Mouse (Mus musculus): Measurements from ENCODE around the gene Isoc2b.
"Not testable (repeated sequence)": the region's sequence is repeated elsewhere in the genome, so short reads cannot be mapped to it uniquely, and the experiment has no call there.

Isoc2b gene

DNA sequence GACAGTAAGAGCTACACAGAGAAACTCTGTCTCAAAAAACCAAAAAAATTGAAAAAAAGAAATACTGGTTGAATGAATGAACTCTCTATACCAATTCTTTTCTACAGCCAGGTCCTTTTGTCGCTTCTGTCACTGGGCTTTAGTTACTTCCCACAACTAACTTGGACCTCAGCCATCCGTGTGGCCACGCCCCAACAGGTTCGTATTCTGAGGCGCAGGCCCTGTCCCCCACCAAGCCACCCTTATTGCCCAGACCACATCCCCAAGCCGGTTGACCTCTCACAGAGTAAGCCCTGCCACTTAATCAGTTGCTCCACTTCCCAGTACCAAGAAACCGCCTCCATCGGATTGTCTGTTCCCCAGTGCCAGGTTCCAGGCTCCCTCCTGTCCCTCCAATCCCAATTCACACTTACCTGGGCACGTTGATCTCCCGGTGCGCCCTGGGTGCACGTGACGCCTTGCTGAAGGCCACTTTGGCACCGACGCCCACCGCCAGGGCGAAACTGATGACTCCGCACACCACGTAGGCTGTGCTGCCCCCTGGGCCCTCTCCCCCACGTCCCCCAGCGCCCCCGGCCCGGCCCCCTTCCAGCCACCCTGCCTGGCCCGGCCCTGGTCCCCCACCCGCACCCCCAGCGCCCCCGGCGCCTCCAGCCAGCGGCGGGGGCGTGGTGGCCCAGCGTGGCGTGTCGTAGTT, 34.3 kb downstream of the Isoc2b start:
- no peak for DNase-seq (ENCODE audit: low spot score)

DNA sequence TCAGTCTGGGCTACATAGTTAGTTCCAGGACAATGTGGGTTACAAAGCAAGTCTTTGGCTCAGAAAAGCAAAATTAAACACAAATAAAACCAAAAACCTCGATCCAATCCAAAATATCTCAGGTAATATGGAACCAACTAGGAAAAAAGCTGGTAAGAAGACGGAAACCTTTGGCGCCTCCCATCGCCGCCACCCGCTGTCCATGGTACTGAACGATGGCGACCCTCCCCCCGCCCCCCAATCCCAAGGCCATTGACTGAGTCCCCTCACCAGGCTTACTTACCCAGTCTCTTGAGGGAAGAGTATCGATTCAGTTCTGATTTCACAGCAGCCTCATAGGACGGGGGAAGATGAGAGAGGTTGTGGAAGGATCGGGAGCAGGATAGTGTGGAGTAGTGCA, 39.6 kb downstream of the Isoc2b start:
- DNase-seq (ENCODE audit: low spot score), result no peak

DNA sequence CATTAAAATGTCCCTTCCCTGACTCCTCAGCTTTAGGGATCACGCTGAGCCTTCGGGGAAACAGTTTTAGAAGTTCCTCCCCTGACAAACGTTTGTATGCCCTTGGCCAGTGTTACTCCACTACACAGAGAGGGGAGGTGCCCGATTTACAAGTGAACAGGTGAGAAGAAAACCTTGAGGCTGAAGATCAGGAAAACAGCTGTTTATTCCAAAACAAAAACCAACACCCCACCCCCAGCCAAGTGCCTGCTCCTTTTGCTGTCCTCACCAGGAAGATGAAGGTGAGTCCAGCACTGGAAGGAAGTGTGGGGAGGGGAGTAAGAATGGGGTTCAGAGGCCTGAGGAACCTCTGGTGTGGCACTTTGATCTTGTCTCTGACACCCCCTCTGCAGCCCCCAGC, 44.7 kb downstream of the Isoc2b start:
- DNase-seq (ENCODE audit: low spot score), result no peak

DNA sequence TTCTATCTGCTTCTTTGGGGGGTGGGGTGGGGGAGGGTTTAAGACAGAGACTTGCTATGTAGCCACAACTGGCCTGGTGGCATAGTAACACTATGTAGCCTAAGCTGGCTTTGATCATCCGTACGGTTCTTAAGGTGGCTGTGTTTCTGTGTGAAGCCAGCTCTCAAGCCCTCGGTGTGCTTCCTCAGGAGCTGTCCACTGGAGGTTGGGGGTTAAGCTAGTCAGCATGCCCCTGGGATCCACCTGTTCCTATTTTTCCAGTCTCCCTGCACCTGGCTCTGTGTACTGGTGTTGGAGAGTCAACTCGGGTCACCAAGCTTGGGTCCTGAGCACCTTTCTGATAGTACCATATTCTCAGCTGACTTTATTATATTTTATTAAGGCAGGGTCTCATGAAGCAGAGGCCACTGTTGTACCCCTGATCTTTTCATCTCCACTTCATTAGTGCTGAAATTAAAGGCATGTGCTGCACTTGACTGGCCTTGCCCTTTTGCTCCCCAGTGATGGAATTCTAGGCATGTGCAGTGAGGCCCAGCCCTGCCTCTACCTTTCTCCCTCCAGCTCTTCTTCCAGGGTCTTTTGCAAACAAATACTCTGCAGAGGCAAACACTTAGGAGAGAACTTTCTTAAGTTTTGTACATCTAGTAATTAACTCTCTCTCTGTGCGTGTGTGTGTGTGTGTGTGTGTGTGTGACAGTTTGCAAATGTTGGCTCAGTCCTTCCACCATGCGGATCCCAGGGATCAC, 47.7 kb downstream of the Isoc2b start:
- no peak for DNase-seq (ENCODE audit: low spot score)

DNA sequence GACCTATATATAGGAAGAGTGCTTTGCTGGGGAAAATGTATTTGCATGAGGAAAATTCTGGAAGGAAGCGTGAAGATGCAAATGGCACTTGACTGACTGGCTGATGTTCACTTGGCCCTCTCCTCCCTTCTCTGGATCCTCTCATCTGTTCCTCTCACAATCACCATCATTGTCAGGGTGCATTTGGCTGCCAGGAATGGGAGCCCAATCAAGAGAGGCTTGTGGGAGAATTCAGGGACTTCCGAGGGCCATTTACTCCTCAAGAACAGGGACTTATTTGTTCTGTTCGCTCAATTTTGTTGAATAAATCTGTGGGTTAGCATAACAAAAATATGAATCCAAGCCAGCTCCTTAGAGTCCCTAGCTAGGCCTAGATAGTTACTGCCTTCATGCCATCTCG, 48.4 kb downstream of the Isoc2b start:
- DNase-seq (ENCODE audit: low spot score), result no peak

DNA sequence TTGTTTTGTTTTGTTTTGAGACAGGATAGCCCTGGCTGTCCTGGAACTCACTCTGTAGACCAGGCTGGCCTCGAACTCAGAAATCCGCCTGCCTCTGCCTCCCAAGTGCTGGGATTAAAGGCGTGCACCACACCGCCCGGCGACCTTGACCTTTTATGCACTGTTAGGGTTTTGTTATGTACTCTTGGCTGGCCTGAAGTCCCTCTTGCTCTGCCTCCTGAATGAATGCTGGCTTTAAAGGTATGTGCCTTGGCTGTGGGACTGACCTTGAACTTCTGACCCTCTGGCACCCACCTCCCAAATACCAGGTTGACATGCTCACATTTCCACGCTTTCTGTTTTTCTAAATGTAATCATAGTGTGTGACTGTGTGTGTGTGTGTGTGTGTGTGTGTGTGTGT, 49.1 kb downstream of the Isoc2b start:
- DNase-seq (ENCODE audit: low spot score), result not testable (repeated sequence)

DNA sequence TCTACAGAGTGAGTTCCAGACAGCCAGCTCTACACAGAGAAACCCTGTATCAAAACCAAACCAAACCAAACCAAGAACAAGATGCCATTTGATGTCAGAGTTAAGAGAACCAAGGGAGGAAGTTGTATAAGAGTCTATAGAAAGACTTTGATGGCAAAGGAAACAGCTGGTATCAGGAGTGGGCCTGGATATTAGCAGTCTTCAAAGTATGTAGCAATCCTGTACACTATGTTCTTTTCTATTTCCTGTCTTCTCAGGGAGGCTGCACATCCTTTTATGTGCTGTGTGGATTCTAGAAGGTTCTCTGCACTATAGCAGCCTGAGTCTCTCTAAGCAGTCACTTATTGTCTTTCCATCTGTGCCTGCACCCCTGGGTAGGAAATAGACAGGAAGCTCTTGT, 53.5 kb downstream of the Isoc2b start:
- DNase-seq (ENCODE audit: low spot score), result no peak

DNA sequence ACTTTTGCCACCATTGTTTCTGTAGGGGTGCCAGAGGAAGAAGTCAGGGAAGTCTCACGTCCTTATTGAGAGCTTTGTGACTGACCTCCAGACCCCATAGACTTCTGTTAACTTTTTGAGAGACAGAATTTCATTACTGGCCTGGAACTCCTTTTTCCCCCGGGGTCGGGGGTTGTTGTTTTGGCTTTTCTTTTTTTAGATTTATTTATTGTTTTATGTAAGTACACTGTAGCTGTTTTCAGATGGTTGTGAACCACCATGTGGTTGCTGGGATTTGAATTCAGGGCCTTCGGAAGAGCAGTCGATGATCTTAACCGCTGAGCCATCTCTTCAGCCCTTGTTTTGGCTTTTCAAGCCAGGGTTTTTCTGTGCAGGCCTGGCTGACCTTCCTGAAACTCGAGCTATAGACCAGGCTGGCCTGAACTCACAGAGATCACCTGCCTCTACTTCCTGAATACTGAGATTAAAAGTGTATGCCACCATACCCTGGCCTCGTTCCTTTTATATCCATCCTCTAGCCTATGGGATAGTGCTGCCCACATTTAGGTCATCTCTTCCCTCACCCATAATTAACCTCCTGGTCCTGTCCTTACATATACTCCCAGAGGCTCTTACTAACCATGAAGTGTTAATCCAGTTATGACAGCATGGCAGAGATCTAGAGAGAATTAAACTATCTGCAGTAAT, 56.8 kb downstream of the Isoc2b start:
- no peak for DNase-seq (ENCODE audit: low spot score)

DNA sequence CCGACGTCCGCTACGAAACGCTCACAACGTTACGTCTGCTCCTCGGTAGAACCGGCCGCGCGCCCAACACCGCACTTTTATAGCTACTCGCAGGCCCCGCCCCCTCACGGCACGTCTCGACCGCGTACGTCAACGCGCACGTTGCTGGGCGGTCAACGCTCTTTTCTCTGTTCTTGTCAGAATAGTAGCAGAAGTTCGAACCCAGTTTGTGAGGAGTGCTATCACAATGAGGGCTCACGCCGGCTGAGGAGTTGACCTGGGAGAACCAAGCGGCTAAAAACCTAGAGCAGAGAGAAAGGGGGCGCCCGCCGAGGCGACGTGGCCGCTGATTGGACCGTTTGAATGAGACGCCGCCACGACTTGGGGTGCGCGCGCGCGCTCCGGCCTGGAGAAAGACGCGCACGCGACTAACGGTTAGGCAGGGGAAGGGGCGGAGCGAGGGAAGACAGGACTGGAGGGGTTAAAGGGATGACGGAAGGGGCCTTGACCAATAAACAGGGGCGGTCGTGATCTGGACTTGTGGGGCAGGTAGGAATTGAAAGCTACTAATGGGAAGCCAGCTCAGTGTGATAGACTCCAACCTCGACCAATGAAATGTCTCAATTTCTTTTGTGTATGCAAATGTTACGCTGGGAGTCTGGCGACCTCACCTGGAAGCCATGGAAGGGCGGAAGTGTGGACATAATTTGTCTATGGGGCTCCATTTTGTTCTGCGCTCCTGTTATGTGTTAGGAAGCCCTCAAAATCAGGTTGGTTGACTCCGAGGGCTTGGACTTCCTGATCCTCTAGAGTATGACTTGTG, 57.6 kb downstream of the Isoc2b start, which contains the start of gene Ube2s:
TSS of gene Ube2s (minus strand) at position 288 of the 802 bp plus-strand sequence.
- DNase-seq (ENCODE audit: low spot score), result peak; percentile 98

DNA sequence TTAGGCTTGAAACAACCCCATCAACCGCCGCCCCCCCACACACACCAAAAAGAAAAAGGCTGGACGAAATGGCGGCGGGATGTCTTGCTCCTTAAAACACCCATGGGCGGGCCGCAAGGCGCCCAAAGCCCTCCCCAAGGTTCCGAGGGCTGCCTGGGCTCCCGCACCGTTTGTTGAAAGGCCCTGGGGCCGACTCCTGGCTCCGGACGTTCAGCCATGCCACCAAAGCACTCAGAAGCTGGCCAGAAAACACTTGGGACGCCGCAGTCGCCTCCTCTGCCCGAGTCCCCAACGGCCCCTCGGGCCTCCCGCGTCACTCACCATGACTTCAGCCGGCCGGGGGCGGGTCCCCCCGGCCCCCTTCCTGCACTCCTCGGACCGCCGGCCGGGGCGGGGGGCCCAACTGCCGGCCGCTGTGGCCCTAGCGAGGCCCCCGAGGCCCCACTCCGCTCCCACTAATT, 58.2 kb downstream of the Isoc2b start:
- peak; percentile 36 for DNase-seq (ENCODE audit: low spot score)

DNA sequence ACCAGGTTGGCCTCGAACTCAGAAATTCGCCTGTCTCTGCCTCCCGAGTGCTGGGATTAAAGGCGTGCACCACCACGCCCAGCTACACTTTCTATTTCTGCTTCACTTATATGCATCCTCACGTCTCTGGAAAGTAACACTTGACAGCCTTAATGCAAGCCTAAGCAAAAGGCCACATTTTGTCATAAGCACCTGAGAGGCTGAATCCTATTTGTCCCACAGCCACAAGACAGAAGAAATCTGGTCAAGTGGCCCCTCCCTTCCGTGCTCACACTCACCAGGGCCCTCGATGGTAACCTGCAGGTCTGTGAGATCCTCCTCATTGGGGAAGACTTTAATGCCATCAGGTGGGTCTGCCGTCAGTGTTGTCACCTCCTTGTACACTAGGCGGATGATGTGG, 58.9 kb downstream of the Isoc2b start:
- not testable (repeated sequence) for DNase-seq (ENCODE audit: low spot score)

DNA sequence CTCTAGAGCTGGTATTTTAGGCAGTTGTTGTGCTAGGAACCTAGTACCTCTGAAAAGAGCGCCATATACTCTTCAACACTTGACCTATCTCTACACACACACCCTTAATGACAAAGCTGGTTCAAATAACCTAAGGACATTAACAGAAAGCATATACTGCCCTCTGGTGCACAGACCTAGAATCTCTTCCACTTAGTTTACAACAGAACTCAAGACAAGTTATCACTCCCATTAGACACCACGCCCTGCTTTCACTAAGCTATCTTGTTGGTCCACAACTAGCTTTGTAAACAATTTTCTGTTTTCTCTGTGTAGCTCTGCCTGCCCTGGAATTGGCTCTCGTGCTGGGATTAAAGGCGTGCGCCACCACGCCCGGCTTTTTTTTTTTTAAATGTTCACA, 63.3 kb downstream of the Isoc2b start:
- no peak for DNase-seq (ENCODE audit: low spot score)

DNA sequence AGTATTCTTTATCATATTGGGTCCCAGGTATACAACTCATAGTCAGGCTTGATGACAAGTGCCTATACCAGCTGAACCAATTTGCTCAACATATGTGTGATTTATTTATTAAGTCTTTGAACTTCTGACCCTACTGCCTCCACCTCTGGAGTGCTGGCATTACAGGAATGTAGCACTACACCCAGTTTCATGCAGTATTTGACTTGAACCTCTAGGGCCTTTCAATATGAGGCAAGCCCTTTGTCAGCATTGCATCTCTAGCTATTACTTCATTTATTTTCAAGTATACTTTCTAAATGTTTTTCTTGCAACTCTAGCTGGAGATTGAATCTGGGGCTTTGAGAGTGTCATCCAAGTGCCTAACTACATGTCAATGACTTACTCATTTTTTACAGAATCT, 67.8 kb downstream of the Isoc2b start:
- no peak for DNase-seq (ENCODE audit: low spot score)

DNA sequence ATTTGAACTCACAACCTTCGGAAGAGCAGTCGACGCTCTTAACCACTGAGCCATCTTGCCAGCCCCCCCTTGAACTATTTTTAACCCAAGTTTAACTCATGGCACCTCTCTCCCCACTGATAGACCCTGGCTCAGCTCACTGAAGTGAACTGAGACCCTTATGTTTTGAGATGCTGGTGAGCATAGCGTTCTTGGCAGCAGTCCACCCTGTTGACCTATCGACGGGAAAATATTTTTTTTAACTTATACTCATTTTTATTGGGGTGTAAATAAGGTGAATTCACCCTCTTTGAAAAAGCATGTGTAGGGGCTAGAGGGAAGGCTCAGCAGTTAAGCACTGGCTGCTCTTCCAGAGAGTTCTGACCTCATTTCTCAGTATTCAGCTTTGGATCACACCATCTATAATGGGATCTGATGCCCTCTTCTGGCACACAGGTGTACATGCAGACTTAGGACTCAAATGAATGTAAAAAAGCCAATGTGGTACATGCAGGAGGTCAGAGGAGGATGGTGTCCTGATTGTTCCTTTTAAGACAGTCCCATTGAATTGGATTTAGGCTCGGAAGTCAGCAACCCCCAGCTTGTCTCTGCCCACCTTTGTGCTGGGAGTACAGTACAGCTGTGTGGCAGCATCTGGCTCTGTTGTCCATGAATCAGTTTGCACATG, 74.2 kb downstream of the Isoc2b start:
- DNase-seq (ENCODE audit: low spot score), result no peak

All from urinary bladder, postnatal 14 days (tissue).